Mouse (Mus musculus) left cerebral cortex, postnatal 10 days (tissue): Measurements from ENCODE around the gene Duox2. TPM values are rescaled to one million over a fixed set of nuclear protein-coding genes. Genes with fewer than 3 reads are reported as not detected.
A peak's percentile ranks its signal among the peaks of the same experiment; 100 is the strongest.
"Not testable (repeated sequence)": the region's sequence is repeated elsewhere in the genome, so short reads cannot be mapped to it uniquely, and the experiment has no call there.

Experiments used
- DNase-seq, 2 experiments: peaks; one replicate each; pipeline ENCODE4 v3.0.0; 2021 to 2022; ENCODE audit warnings: low spot score in 2 of 2, mixed read lengths in 1 of 2; ENCODE audit errors: extremely low spot score in 1 of 2
- intact Hi-C: fragments of 180-260 bp; cut with DNase I; formaldehyde crosslinking; loops from one replicate; pipeline ENCODE4 v1.15.1; 2025
- total RNA-seq, 2 experiments: library from RNA; stranded (reverse); gene quantifications; 2 replicates each; pipeline ENCODE4 v1.2.3; 2021

Gene Duox2
- under 1 TPM in 1 of 2 experiments, not detected in 1; 0.26 TPM for total RNA-seq

DNA sequence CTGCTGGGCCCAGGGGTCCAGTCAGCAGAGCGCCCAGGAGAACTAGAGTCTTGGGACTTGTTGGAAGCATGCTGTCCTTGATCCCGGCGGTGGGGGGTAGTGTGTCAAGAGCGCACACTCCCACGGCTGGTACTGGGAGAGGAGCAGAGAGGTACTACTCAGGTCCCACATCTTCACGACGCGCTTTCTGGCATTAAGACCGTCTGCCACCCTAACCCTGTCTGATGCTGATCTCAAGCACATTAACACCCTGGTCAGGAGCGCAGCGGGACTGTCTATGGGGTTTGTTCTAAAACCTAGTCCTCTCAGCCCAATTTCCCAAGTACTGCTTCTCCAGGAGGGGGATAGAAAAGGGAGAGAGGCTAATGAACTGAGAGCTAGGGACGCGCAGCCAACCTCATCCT is at the start of gene Duox2:
TSS of gene Duox2 (minus strand) at position 354 of the 404 bp plus-strand sequence.
- DNase-seq = no peak
- intact Hi-C loops = no loop called here

- no peak for DNase-seq
- intact Hi-C loops = no loop called here
Measured at GRCm38 (mm10) chr2:122347257-122347656, 49.0 kb upstream of the Duox2 start.

- DNase-seq, intact Hi-C loops: not testable (repeated sequence)
Measured at GRCm38 (mm10) chr2:122346164-122346563, 47.9 kb upstream of the Duox2 start.

DNA sequence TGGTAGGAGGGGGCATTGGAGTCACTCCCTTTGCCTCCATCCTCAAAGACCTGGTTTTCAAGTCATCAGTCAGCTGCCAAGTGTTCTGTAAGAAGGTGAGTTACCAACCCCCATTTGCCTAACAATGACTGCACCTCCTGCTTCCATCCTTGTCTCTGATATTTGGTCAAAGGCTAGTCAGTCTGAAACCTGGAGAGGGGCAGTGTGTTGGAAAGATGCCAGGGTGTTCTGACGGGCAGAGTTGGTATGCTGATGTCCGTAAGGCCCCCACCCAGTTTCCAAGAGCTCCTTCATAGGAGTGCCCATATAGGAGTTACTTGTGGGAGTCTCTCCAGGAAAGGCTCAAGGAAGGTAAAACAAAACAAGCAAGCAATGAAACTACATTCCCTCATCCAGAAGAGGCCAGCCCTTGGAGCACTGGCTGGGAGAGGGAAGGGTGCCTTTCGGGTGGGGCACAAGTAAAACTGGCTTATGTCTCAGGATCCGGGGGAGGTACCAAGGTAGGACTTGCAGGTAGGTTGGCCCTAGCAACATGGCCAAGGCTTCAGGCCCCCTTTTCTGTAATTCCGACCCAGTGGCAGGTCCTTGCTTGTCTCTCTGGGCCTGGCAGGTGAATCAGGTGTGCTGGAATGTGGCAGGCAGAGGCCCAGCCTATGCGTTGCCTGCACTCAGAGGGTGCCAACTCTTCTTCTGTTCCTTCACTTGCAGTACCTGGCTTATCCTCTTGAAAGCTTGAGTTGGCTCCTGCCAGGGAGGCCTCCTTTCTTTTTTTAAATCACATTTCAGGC is 47.1 kb upstream of the Duox2 start:
- no peak for DNase-seq
- intact Hi-C loops = no loop called here

- DNase-seq = no peak
- intact Hi-C loops = no loop called here
Measured at GRCm38 (mm10) chr2:122337291-122337690, 39.0 kb upstream of the Duox2 start.

- DNase-seq = peak in 1 of 2 experiments; percentile 51
- intact Hi-C loops = no loop called here
Measured at GRCm38 (mm10) chr2:122334170-122334569, 35.9 kb upstream of the Duox2 start.

DNA sequence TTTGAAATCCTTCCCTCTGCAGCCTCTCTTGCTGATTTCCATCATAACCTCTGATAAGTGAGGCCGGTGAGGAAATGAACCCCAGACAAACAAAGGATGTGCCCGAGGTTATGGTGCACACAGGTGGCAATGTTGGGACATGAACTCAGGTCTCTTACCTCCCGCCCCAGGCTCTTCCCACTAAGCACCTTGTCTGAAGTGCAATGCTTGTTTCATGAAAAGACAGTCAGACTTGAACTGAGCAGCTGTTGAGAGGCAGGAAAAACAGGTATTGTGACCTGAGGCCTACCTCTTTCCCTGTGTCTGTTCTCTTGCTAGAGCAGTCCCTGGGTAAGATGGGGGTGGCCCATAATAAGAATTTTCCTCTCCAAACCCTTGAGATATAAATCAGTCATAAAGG is 34.0 kb upstream of the Duox2 start:
- intact Hi-C loops = no loop called here
- DNase-seq = no peak

DNA sequence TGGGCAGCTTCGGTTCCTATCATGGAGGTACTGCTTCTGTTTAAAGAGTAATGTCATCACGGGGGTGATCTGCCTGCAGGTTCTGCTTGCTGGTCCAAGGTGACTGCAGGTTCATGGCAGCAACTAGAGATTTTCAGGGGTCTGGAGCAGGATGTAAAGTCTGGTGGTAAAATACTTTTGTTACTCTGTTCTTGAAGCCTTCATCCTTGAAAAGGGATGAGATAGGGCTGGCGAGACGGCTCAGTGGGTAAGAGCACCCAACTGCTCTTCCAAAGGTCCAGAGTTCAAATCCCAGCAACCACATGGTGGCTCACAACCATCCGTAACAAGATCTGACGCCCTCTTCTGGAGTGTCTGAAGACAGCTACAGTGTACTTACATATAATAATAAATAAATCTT is 32.1 kb upstream of the Duox2 start:
- intact Hi-C loops, DNase-seq: not testable (repeated sequence)

DNA sequence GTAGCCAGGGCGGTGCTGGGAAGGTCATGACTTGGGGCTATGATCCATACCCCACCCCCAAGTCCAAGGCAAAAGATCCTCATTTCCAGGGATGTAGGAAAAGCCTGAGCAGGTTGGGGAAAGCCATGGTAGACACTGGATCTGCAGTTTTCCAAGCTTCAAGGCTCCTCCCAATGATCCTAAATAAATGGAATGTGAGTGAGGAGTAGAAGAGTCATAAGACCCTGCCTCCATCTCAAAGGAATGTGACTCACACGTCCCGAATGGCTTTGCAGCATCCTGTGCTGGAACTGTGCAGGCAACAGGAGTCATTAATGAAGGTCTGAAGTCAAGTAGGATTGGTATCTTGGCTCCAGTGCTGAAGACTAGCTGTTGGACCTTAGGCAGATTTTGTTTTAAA is 29.7 kb upstream of the Duox2 start:
- intact Hi-C loops = no loop called here
- no peak for DNase-seq

DNA sequence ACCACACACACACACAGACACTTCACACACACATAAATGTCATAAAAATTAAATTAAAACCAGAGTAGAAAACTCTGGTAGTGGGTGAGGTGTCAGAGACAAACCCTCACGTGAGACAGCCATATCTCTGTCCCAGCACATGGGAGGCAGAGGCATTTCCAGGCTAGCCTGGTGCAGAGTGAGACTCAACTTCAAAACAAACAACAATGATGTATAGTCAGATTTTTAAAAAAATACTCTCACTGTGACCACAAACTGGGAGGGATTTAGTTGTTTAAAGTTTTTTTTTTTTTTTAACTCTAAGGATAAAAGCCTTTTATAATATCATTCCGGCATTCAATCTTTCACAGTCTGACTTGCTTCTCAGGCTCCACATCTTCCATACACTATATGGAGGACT is 27.1 kb upstream of the Duox2 start:
- DNase-seq = no peak
- intact Hi-C loops = no loop called here

DNA sequence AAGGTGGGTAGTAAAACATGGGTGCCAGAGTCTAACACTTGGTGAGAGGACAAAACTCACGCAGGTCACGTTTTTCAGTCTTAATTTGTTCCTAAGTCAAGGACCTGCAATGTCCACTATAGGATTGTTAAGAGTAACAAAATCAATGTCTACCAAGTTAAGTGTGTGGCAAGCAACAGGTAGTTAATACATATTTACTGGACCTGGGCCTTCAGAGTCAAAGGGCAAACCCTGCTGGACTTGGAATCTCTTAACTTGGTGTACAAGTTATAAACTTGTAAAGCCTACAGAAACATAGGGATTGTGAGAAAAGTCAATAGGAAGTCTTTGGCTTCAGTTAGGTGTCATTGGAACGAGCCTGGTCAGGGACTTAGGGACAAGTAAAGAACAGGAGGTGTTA is 26.3 kb upstream of the Duox2 start:
- DNase-seq = no peak
- intact Hi-C loops = no loop called here

- intact Hi-C loops = no loop called here
- no peak for DNase-seq
Measured at GRCm38 (mm10) chr2:122323960-122324359, 25.7 kb upstream of the Duox2 start.

DNA sequence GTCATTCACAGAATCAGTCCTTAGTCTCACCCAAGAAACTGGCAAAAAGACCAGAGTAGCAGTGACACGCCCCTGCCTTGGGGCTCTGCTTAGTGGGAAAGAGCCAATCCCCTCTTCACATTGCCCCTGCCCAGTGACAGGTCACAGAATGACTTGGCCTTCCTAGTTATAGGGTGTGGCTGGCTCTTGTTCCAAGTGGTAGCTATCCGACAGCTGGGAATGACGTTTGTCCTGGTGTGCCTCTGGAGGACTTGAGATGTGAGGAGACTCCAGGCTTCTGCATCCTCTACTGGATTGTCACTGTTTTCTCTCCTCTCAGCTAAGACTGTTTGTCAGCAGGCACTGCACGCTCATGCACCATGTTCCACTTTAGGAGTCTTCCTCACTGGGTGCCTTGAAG is 19.1 kb upstream of the Duox2 start:
- DNase-seq = no peak
- intact Hi-C loops = no loop called here

DNA sequence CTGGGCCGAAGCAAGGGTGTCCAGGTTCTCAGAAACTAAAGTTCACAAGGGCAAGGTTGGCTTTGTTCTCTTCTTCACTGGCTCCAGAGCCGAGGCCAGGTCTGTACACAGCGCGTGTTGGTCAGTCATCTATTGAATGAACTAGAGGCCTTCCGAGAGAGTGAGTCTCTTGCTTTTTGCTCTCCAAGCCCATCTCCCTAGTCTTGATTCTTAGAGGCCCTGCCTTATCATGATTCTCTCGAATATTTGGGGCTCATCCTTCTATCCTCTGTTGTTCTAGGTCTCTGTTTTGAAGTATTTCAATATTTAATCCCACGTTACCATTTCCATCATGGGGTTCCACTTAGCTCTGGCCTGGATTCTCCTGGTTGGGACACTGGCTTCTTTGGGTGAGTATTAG is 17.1 kb upstream of the Duox2 start, which contains the start of gene Duox1:
TSS of gene Duox1 (plus strand) at position 301 of the 400 bp plus-strand sequence.
- DNase-seq = no peak
- intact Hi-C loops = no loop called here

DNA sequence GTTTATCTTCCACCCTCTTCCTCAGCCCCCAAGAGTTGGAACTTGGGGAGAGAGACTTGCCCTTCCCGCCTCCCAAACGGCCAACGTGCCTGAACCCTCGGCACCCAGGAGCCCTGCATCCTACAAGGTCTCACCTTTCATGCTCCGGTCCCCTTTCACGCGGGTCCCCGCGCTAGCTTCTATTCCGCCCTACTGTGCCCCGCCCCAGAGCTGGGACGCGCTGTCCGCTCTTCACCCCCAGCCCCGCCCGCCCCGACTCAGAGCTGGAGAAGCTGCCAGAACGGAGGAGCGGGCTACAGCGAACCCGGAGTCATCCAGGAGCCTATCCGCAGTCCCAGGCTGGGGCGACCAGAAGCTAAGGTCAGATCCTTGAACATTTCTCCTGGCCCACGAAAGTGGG is 15.3 kb upstream of the Duox2 start, which contains the start of gene Duoxa1:
TSS of gene Duoxa1 (minus strand) at position 195 of the 400 bp plus-strand sequence.
- no peak for DNase-seq
- intact Hi-C loops = no loop called here

GRCm38 (mm10) chr2:122312722-122313417 is 14.6 kb upstream of the Duox2 start:
- DNase-seq = peak in 1 of 2 experiments; percentile 72
- intact Hi-C loops = no loop called here

DNA sequence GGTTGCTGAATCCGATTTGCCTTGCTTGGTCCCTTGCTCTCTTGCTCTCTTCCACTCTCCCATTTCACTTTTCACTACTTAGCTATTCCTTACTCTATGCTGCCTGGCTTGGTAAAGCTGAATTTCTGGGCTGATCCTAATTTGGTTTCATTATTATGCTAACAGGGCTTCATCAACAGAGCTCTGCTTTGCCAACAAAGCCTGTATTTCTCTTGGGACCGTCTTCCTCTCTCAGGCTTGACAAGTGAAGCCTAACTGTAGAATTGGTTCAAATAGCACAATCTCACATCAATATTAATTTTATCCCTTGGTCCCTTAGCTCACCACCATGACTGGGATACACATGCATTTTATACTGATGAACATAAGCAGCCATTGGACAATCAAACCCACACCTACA is 13.3 kb upstream of the Duox2 start:
- no peak for DNase-seq
- intact Hi-C loops = no loop called here

DNA sequence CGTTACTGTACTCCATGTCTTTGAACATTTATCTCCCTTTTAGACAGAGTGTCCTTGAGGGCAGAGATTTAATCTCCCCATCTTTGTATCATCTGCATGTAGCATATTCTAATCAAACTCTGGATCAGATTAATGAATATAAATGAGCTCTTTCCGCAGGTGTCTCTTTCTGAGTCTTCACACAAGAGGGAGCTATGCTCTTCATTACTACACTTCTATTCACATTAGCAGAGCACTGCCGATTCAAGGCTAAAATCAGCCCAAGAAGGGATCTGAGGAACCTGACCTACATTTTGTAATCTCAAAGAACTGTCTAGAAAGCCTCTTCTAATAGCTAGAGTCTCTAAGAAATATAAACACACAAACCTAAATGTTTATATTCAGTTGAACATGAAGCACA is 11.4 kb upstream of the Duox2 start:
- DNase-seq = no peak
- intact Hi-C loops = loop anchor here (10.0 kb wide), 1 partner anchor 245 kb away; no protein-coding TSS in a partner anchor

GRCm38 (mm10) chr2:122306184-122306583 is 7.9 kb upstream of the Duox2 start:
- peak; percentile 36 to 51 for DNase-seq
- intact Hi-C loops = loop anchor here (10.0 kb wide), 1 partner anchor 249 kb away; no protein-coding TSS in a partner anchor
